Mouse (Mus musculus) heart, embryonic 11.5 days (tissue): Measurements from ENCODE around the gene Snx14. TPM values are rescaled to one million over a fixed set of nuclear protein-coding genes. Genes with fewer than 3 reads are reported as not detected.

Experiments
- ATAC-seq: fragments of 200-750 bp; cut with Nextera tagmentation; replicated peaks from 2 replicates; pipeline ENCODE4 v1.8.0; 2017; ENCODE audit warnings: moderate library complexity; ENCODE audit not compliant: insufficient number of reproducible peaks, low FRiP score, low TSS enrichment
- H3K27ac ChIP-seq: fragments of 300-500 bp; sonication (generic); 2 replicates; pipeline ENCODE4 v1.5.1; 2014; ENCODE audit warnings: mild to moderate bottlenecking, low read depth, low read length
- H3K27me3 ChIP-seq: fragments of 300-500 bp; sonication (generic); 2 replicates; pipeline ENCODE4 v1.6.1; 2014; ENCODE audit warnings: mild to moderate bottlenecking, low read length, mixed read lengths; ENCODE audit not compliant: control insufficient read depth, insufficient read depth
- H3K36me3 ChIP-seq: fragments of 300-500 bp; sonication (generic); 2 replicates; pipeline ENCODE4 v1.6.1; 2014; ENCODE audit warnings: mild to moderate bottlenecking, low read length, moderate library complexity, mixed read lengths; ENCODE audit not compliant: control insufficient read depth, insufficient read depth
- H3K4me1 ChIP-seq: fragments of 300-500 bp; sonication (generic); 2 replicates; pipeline ENCODE4 v1.6.1; 2014; ENCODE audit warnings: low read length; ENCODE audit not compliant: control insufficient read depth, insufficient read depth
- H3K4me2 ChIP-seq: fragments of 300-500 bp; sonication (generic); 2 replicates; pipeline ENCODE4 v1.6.1; 2014; ENCODE audit warnings: mild to moderate bottlenecking, moderate library complexity
- H3K4me3 ChIP-seq: fragments of 300-500 bp; sonication (generic); 2 replicates; pipeline ENCODE4 v1.5.1; 2014; ENCODE audit warnings: low read depth, low read length
- H3K9ac ChIP-seq: fragments of 300-500 bp; sonication (generic); 2 replicates; pipeline ENCODE4 v1.6.1; 2014; ENCODE audit warnings: mild to moderate bottlenecking, low read depth, low read length, moderate library complexity
- H3K9me3 ChIP-seq: fragments of 300-500 bp; sonication (generic); replicated peaks from 2 replicates; pipeline ENCODE4 v1.6.1; 2016; ENCODE audit warnings: low read length; ENCODE audit not compliant: control insufficient read depth
- WGBS: fragments of 180-500 bp; shearing (Covaris S2); extraction: QIAGEN DNeasy Blood & Tissue Kit; methylation state at CpG from one replicate; pipeline ENCODE4 v1.1.7; 2014; ENCODE audit not compliant: insufficient replicate concordance; 5-methylcytosine and 5-hydroxymethylcytosine counted together
- polyA plus RNA-seq: library from polyadenylated mRNA; unstranded; fragments of >200 nt; fragmentation: Nextera tagmentation; extraction: Ambion mirVana; gene quantifications from 2 replicates; pipeline ENCODE4 v1.2.1, GENCODE M21; 2014

Gene Snx14
- polyA plus RNA-seq, 1 experiment from 2014 or later = 28.9 TPM

- H3K27me3 ChIP-seq = peaks cover 10% of the 10 kb centered on the region
- WGBS = 74% methylated on average over 3 of the region's 3 CpGs
- no peak overlapping the region for H3K4me2 ChIP-seq
- H3K9ac ChIP-seq = no peak overlapping the region
- no peaks in the 10 kb centered on the region for H3K9me3 ChIP-seq
- no peaks in the 10 kb centered on the region for H3K4me1 ChIP-seq
- no peak overlapping the region for H3K27ac ChIP-seq
- no peaks in the 10 kb centered on the region for H3K36me3 ChIP-seq
- ATAC-seq = no peak
- no peak overlapping the region for H3K4me3 ChIP-seq
These were observed 108.4 kb downstream of the Snx14 start for GRCm38 (mm10) chr9:88330316-88330715.

DNA sequence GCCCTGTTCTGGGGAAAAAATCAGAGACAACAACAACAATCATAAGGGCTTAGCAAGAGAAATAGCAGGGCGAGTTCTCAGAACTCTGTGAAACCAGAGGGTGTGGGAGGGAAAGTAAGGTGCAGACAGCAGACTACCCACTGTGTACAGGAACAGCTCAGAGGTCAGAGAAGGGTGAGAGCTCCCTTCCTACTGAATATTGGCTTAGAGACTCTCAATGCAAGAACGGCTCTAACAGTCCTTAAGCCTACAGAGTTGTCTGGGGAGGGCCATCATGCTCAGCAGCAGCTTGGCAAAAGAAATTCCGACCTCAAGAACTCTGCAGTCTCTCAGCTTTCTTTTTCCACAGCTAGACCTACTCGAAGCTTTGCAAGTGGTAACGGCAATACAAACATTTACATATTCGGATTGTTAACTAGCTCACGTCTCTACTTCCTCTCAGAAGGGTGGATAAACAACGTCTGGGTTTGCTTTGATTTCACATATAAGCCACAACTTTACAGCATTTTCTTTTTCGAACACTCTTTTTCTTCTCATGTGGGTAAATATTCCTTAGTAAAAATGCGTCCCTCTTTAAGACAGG lies 109.5 kb downstream of the Snx14 start:
- H3K27ac ChIP-seq = no peak overlapping the region
- ATAC-seq = no peak

GRCm38 (mm10) chr9:88328666-88329065 lies 110.1 kb downstream of the Snx14 start:
- no peaks in the 10 kb centered on the region for H3K4me1 ChIP-seq
- H3K27me3 ChIP-seq = peaks cover 10% of the 10 kb centered on the region
- 18% methylated on average over 5 of the region's 5 CpGs for WGBS
- H3K36me3 ChIP-seq = no peaks in the 10 kb centered on the region
- H3K4me3 ChIP-seq = no peak overlapping the region
- no peak overlapping the region for H3K4me2 ChIP-seq
- no peak overlapping the region for H3K27ac ChIP-seq
- no peak overlapping the region for H3K9ac ChIP-seq
- H3K9me3 ChIP-seq = no peaks in the 10 kb centered on the region
- no peak for ATAC-seq

More for the DNA sequence above, 109.5 kb downstream of the Snx14 start:
- H3K9me3 ChIP-seq = no peaks in the 10 kb centered on the region
- no peak overlapping the region for H3K4me3 ChIP-seq
- H3K4me1 ChIP-seq = no peaks in the 10 kb centered on the region
- no peaks in the 10 kb centered on the region for H3K36me3 ChIP-seq
- no peak overlapping the region for H3K4me2 ChIP-seq
- H3K27me3 ChIP-seq = peaks cover 10% of the 10 kb centered on the region
- 39% methylated on average over 10 of the region's 10 CpGs for WGBS
- no peak overlapping the region for H3K9ac ChIP-seq

DNA sequence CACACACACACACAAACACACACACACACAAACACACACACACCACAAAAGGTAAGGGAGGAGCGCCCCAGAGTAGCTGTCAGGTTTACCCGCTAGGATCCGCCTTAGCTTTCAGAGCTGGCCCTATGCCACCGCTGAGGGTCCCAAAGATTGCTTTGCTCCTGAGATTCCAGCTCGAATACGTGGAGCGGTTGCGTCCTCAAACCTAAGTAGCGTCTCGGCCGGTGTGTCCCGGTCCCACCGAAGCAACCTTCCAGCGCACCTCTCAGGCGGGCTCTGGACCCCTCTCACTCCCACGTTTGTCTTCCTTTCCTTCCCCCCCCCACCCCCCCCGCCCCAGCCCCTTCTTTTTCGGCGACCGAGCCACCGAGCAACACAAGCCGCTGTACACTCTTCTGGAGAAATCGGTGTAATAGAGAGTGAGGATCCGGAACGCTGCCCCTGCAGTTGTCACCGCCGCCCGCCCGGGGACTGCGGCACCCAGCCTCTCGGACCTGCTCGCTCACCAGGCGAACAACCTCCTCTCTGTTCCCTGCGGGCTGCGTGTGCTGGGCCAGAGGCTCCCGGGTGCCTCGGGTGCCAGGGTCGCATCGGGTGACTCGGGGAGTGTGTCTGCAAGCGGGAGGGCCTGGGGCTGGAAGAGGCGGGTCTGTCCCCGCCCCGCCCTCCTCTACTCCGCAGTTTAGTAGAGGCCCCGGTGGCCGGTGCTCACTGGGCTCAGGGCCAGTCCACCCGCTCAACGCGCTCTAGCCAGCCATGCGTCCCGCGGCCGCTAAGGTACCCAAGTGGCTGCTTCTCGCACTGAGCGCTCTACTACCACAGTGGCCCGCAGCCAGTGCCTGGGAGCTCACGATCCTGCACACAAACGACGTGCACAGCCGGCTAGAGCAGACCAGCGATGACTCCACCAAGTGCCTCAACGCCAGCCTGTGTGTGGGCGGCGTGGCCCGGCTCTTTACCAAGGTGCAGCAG lies 111.5 kb downstream of the Snx14 start, which contains the start of gene Nt5e:
Nt5e (plus strand) TSS at position 268 of the 972 bp plus-strand sequence.
- peaks cover 10% of the 10 kb centered on the region for H3K27me3 ChIP-seq
- H3K36me3 ChIP-seq = no peaks in the 10 kb centered on the region
- ATAC-seq = peak; percentile 88
- under 1% methylated on average over 66 of the region's 66 CpGs for WGBS
- H3K4me1 ChIP-seq = no peaks in the 10 kb centered on the region
- H3K4me2 ChIP-seq = peak within 1 kb of the TSS; percentile 88
- H3K27ac ChIP-seq = no peak within 1 kb of the TSS
- peak within 1 kb of the TSS; percentile 72 for H3K9ac ChIP-seq
- H3K4me3 ChIP-seq = peak within 1 kb of the TSS; percentile 67
- no peaks in the 10 kb centered on the region for H3K9me3 ChIP-seq

Other genes with a start within 250 kb of the Snx14 start
- gene Nt5e, start 111.8 kb downstream of the Snx14 start, polyA plus RNA-seq = 2.8 and 3.0 TPM in 2 replicates
- gene Gm20537, start 17.7 kb upstream of the Snx14 start, polyA plus RNA-seq = 0.55 and 1.0 TPM in 2 replicates
- 65.3 and 70.1 TPM in 2 replicates for gene Syncrip, start 43.6 kb upstream of the Snx14 start, polyA plus RNA-seq
- gene Zfp949, start 109.1 kb upstream of the Snx14 start, polyA plus RNA-seq = 5.9 and 7.8 TPM in 2 replicates
- gene Trim43a, start 141.9 kb upstream of the Snx14 start, polyA plus RNA-seq = 0.26 TPM in 1 of 2 replicates, not detected in the other